In genomic region chr17:4864901-4865300, GRCm38 (mm10) we compare ENCODE assay signal across 13 mouse cellular contexts.
DNase-seq lines count a peak whose midpoint lies in the region; ATAC-seq lines count a peak whose summit lies in the region.
"Had no signal": no experiment of that assay in that cellular context is flagged by ENCODE, and none has a peak within 500 bp of the region (broad histone marks: within the 10 kb centered on the region; RNA-seq: fewer than 3 reads in every experiment).

No protein-coding gene starts in this region.

- H3K4me1 ChIP-seq in kidney, embryonic 16.5 days (ENCODE audit: insufficient read depth, low read length) = peaks cover 19% of the 10 kb centered on the region
- peaks cover 16% of the 10 kb centered on the region for H3K4me1 ChIP-seq in embryonic facial prominence, embryonic 14.5 days (ENCODE audit: control insufficient read depth, insufficient read depth, low read length)
- peaks cover 14% of the 10 kb centered on the region for H3K4me1 ChIP-seq in forebrain, embryonic 15.5 days
- H3K4me1 ChIP-seq in neural tube, embryonic 15.5 days = peaks cover 22% of the 10 kb centered on the region

- H3K4me3 ChIP-seq in kidney, embryonic 16.5 days (ENCODE audit: low read length) = no peak overlapping the region
- H3K4me3 ChIP-seq in embryonic facial prominence, embryonic 14.5 days (ENCODE audit: low read depth, low read length) = no peak overlapping the region
- no peak overlapping the region for H3K4me3 ChIP-seq in forebrain, embryonic 15.5 days
- no peak overlapping the region for H3K4me3 ChIP-seq in neural tube, embryonic 15.5 days (replicated peaks)
- H3K4me3 ChIP-seq: heart, embryonic 13.5 days; megakaryocyte, embryonic 14.5 days had no signal

- H3K9me3 ChIP-seq in kidney, embryonic 16.5 days (ENCODE audit: low read length) = no peaks in the 10 kb centered on the region
- H3K9me3 ChIP-seq in embryonic facial prominence, embryonic 14.5 days (ENCODE audit: control insufficient read depth, low read length) = no peaks in the 10 kb centered on the region
- H3K9me3 ChIP-seq in forebrain, embryonic 15.5 days = no peaks in the 10 kb centered on the region
- H3K9me3 ChIP-seq in neural tube, embryonic 15.5 days (replicated peaks) = no peaks in the 10 kb centered on the region
- H3K9me3 ChIP-seq: heart, embryonic 13.5 days had no signal

- no peak for DNase-seq in kidney, adult 8-10 months
- DNase-seq in embryonic facial prominence, embryonic 14.5 days (ENCODE audit: low spot score) = no peak
- no peak for DNase-seq in cerebellum, postnatal 10 days
- no peak for DNase-seq in heart, adult 18-20 months
- DNase-seq: cerebellum, adult 11 months; gastrocnemius, postnatal 36 days had no signal

- H3K36me3 ChIP-seq in kidney, embryonic 16.5 days (ENCODE audit: insufficient read depth, low read length) = no peaks in the 10 kb centered on the region
- H3K36me3 ChIP-seq in embryonic facial prominence, embryonic 14.5 days (ENCODE audit: control insufficient read depth, insufficient read depth, low read length) = no peaks in the 10 kb centered on the region
- H3K36me3 ChIP-seq in forebrain, embryonic 15.5 days = no peaks in the 10 kb centered on the region
- H3K36me3 ChIP-seq in neural tube, embryonic 15.5 days = no peaks in the 10 kb centered on the region
- H3K36me3 ChIP-seq: heart, embryonic 13.5 days had no signal

- no peak overlapping the region for H3K27ac ChIP-seq in kidney, embryonic 16.5 days (ENCODE audit: low read length)
- H3K27ac ChIP-seq in embryonic facial prominence, embryonic 14.5 days (replicated peaks; ENCODE audit: low read depth, low read length) = peak overlapping the region; percentile 74
- no peak overlapping the region; the same call in 1 of the 2 replicates for H3K27ac ChIP-seq in forebrain, embryonic 15.5 days (replicated peaks)
- no peak overlapping the region; the same call in 1 of the 2 replicates for H3K27ac ChIP-seq in neural tube, embryonic 15.5 days (replicated peaks)
- H3K27ac ChIP-seq: liver, embryonic 14.5 days had no signal

- H3K9ac ChIP-seq in kidney, embryonic 16.5 days (replicated peaks; ENCODE audit: low read length) = no peak overlapping the region; the same call in 1 of the 2 replicates
- H3K9ac ChIP-seq in embryonic facial prominence, embryonic 14.5 days (ENCODE audit: low read depth, low read length) = no peak overlapping the region
- H3K9ac ChIP-seq in forebrain, embryonic 15.5 days (replicated peaks) = no peak overlapping the region
- H3K9ac ChIP-seq in neural tube, embryonic 15.5 days (replicated peaks) = no peak overlapping the region
- H3K9ac ChIP-seq: liver, embryonic 14.5 days had no signal

- no peaks in the 10 kb centered on the region for H3K27me3 ChIP-seq in kidney, embryonic 16.5 days (ENCODE audit: insufficient read depth, low read length)
- H3K27me3 ChIP-seq in embryonic facial prominence, embryonic 14.5 days (replicated peaks; ENCODE audit: control insufficient read depth, insufficient read depth, low read length) = no peaks in the 10 kb centered on the region
- no peaks in the 10 kb centered on the region for H3K27me3 ChIP-seq in forebrain, embryonic 15.5 days
- H3K27me3 ChIP-seq in neural tube, embryonic 15.5 days (replicated peaks) = no peaks in the 10 kb centered on the region
- H3K27me3 ChIP-seq: heart, embryonic 13.5 days had no signal

- peak overlapping the region; percentile 51 for H3K4me2 ChIP-seq in kidney, embryonic 16.5 days (replicated peaks; ENCODE audit: low read depth, low read length)
- peak overlapping the region; percentile 47; the same call in 1 of the 2 replicates for H3K4me2 ChIP-seq in embryonic facial prominence, embryonic 14.5 days (ENCODE audit: low read depth, low read length)
- H3K4me2 ChIP-seq in forebrain, embryonic 15.5 days (replicated peaks) = peak overlapping the region; percentile 40; the same call in 1 of the 2 replicates
- H3K4me2 ChIP-seq in neural tube, embryonic 15.5 days = peak overlapping the region; percentile 41

- WGBS in kidney, embryonic 16.5 days = 53% methylated on average over 10 of the region's 10 CpGs
- 80% methylated on average over 10 of the region's 10 CpGs for WGBS in embryonic facial prominence, embryonic 14.5 days
- 72% methylated on average over 10 of the region's 10 CpGs for WGBS in forebrain, embryonic 15.5 days
- WGBS in neural tube, embryonic 15.5 days = 53% methylated on average over 10 of the region's 10 CpGs

- ATAC-seq in kidney, embryonic 16.5 days (ENCODE audit: low FRiP score, low TSS enrichment) = no peak
- no peak for ATAC-seq in embryonic facial prominence, embryonic 14.5 days (ENCODE audit: low read depth)
- ATAC-seq in forebrain, embryonic 15.5 days (replicated peaks) = no peak
- ATAC-seq in neural tube, embryonic 15.5 days (ENCODE audit: low FRiP score) = no peak
- ATAC-seq: lung, postnatal 0 days had no signal
